Mouse (Mus musculus): ENCODE data around the gene Lrguk.

DNA sequence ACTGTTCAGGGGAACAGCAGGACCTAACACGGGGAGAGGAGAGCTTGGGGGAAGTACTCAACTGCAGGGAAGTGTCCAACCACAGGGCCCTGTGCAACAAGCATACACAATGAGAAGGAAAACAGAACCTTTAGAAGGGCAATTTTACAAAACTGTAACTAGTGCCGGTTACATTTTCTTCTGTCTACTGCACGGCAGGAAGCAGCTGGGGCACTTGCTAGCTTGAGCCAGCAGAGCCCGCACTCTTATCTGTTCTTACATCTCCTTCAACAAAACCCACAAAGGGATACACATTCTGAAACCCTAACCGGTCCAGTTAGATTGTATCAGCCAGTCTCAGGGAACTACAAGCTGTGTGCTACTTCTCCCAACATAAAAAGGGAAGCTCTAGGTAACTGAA lies 126.8 kb downstream of the Lrguk start:
- TF ChIP-seq POLR2A (IDR thresholded peaks at IDR 0.05; ENCODE audit: borderline replicate concordance, extremely low read depth, low read depth, low read length): no peak
- TF ChIP-seq CTCF (IDR thresholded peaks at IDR 0.05; ENCODE audit: insufficient read depth, low read length): no peak
